Mouse (Mus musculus): ENCODE measurements at regions not wholly inside any gene's neighbourhood (a gene's known extent, or its start where the extent isn't known, plus 50 kb on each side); places are given as distances from the start of the nearest gene placed in this dataset.

GRCm38 (mm10) chr6:66197990-66198389, 245.6 kb downstream of the 4930544G11Rik start:
- TF ChIP-seq CTCF (IDR thresholded peaks at IDR 0.05; ENCODE audit: borderline replicate concordance, extremely low read depth, insufficient read depth, insufficient read length) (no peak), POLR2A (IDR thresholded peaks at IDR 0.05; ENCODE audit: borderline replicate concordance, extremely low read depth, insufficient read depth, insufficient read length, poor library complexity, severe bottlenecking) (no peak)
